Mouse (Mus musculus) heart, embryonic 11.5 days (tissue): Measurements from ENCODE around the gene Gabpb2. TPM values are rescaled to one million over a fixed set of nuclear protein-coding genes. Genes with fewer than 3 reads are reported as not detected.
A peak's percentile ranks its signal among the peaks of the same experiment; 100 is the strongest.

Source experiments
- ATAC-seq: fragments of 200-750 bp; cut with Nextera tagmentation; replicated peaks from 2 replicates; pipeline ENCODE4 v1.8.0; 2017; ENCODE audit warnings: moderate library complexity; ENCODE audit not compliant: insufficient number of reproducible peaks, low FRiP score, low TSS enrichment
- H3K27ac ChIP-seq: fragments of 300-500 bp; sonication (generic); 2 replicates; pipeline ENCODE4 v1.5.1; 2014; ENCODE audit warnings: mild to moderate bottlenecking, low read depth, low read length
- H3K27me3 ChIP-seq: fragments of 300-500 bp; sonication (generic); 2 replicates; pipeline ENCODE4 v1.6.1; 2014; ENCODE audit warnings: mild to moderate bottlenecking, low read length, mixed read lengths; ENCODE audit not compliant: control insufficient read depth, insufficient read depth
- H3K36me3 ChIP-seq: fragments of 300-500 bp; sonication (generic); 2 replicates; pipeline ENCODE4 v1.6.1; 2014; ENCODE audit warnings: mild to moderate bottlenecking, low read length, moderate library complexity, mixed read lengths; ENCODE audit not compliant: control insufficient read depth, insufficient read depth
- H3K4me1 ChIP-seq: fragments of 300-500 bp; sonication (generic); 2 replicates; pipeline ENCODE4 v1.6.1; 2014; ENCODE audit warnings: low read length; ENCODE audit not compliant: control insufficient read depth, insufficient read depth
- H3K4me2 ChIP-seq: fragments of 300-500 bp; sonication (generic); 2 replicates; pipeline ENCODE4 v1.6.1; 2014; ENCODE audit warnings: mild to moderate bottlenecking, moderate library complexity
- H3K4me3 ChIP-seq: fragments of 300-500 bp; sonication (generic); 2 replicates; pipeline ENCODE4 v1.5.1; 2014; ENCODE audit warnings: low read depth, low read length
- H3K9ac ChIP-seq: fragments of 300-500 bp; sonication (generic); 2 replicates; pipeline ENCODE4 v1.6.1; 2014; ENCODE audit warnings: mild to moderate bottlenecking, low read depth, low read length, moderate library complexity
- H3K9me3 ChIP-seq: fragments of 300-500 bp; sonication (generic); replicated peaks from 2 replicates; pipeline ENCODE4 v1.6.1; 2016; ENCODE audit warnings: low read length; ENCODE audit not compliant: control insufficient read depth
- WGBS: fragments of 180-500 bp; shearing (Covaris S2); extraction: QIAGEN DNeasy Blood & Tissue Kit; methylation state at CpG from one replicate; pipeline ENCODE4 v1.1.7; 2014; ENCODE audit not compliant: insufficient replicate concordance; 5-methylcytosine and 5-hydroxymethylcytosine counted together
- polyA plus RNA-seq: library from polyadenylated mRNA; unstranded; fragments of >200 nt; fragmentation: Nextera tagmentation; extraction: Ambion mirVana; gene quantifications from 2 replicates; pipeline ENCODE4 v1.2.1, GENCODE M21; 2014

Gabpb2 gene
- polyA plus RNA-seq, 1 experiment from 2014 or later, result 7.2 TPM

DNA sequence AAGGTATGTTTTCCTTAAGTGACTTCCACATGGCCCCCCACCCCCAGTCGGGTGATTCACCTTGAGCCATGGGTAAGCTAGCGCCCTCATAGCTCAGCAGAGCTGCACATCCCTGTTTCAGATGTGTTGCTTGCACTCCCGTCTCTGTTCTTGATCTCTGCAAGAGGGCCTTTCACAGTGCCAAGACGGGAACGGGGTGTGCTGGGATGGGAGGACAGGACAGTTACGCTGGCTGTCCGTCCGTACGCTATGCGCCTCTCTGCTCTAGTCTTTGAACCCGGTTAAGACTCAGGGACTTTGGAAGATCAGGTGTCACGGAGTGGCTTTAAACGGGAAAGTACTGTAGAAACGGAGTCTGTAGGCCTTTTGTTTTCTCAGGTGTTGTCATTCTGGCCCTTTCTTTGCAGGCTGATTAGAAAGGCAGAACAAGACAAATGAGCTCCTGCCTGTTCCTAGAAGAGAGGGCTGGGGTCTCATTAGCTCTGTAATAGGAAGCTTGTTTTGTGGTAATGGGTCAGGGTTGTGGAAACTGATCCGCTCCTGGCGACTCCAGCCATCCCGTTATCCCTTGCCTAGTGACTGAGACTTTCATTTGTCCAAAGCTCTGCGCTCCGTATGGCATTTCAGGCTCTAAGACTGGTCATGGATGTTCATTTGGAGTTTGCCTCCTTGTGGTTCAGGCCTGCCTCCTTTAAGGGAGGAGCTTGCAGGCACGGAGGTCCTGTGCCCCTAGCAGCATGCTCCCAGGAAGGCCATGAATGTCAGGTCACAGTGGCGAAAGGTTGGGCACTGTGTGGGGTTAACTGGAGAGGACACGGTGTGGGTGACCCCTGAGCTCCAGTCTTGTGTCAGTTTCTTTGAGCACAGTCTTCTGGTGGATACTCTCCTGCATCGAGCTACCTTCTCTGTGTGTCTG lies 17.9 kb upstream of the Gabpb2 start:
- WGBS, result 82% methylated on average over 23 of the region's 23 CpGs
- Histone ChIP-seq H3K36me3 (peaks cover 43% of the 10 kb centered on the region), H3K4me1 (peaks cover 22% of the 10 kb centered on the region), H3K9ac (no peak overlapping the region), H3K4me2 (no peak overlapping the region), H3K9me3 (no peaks in the 10 kb centered on the region), H3K27me3 (no peaks in the 10 kb centered on the region), H3K27ac (no peak overlapping the region), H3K4me3 (no peak overlapping the region)
- no peak for ATAC-seq

DNA sequence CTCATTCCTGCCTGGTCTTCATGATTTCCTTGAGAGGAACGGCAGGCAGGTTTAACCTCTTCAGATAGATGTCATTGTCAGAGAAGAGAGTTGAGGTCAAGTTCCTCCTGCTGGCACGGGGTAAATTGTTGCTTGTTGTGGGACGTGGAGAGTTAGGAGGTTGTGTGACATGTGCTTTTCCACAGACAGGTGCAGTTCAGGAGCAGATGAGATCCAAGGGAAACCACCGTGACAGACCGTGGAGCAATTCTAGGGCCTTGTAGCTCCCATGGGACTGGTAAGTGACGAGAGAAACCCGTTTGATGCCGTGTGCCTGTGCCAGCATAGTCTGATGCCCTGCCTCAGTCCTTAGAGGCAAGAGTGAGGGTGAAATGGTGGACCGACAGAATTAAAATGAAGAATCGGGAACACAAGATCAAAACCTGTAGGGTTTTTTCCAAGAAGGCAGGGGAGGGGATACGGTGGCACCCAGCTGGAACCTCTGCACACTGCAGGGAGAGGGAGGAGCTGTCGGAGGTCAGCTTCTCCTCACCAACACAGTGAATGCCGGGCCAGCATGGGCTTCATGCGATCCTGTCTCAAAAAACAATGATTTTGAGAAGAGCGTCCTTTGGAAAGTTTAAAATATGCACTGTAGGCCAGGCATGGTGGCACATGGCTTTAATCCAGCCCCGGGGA lies 15.7 kb upstream of the Gabpb2 start:
- H3K36me3 ChIP-seq, result peaks cover 43% of the 10 kb centered on the region
- WGBS, result 86% methylated on average over 16 of the region's 16 CpGs
- no peak overlapping the region for H3K4me2 ChIP-seq
- no peak for ATAC-seq
- H3K9ac ChIP-seq, result no peak overlapping the region
- H3K9me3 ChIP-seq, result no peaks in the 10 kb centered on the region
- H3K27me3 ChIP-seq, result no peaks in the 10 kb centered on the region
- no peak overlapping the region for H3K27ac ChIP-seq
- H3K4me3 ChIP-seq, result no peak overlapping the region
- H3K4me1 ChIP-seq, result peaks cover 30% of the 10 kb centered on the region

DNA sequence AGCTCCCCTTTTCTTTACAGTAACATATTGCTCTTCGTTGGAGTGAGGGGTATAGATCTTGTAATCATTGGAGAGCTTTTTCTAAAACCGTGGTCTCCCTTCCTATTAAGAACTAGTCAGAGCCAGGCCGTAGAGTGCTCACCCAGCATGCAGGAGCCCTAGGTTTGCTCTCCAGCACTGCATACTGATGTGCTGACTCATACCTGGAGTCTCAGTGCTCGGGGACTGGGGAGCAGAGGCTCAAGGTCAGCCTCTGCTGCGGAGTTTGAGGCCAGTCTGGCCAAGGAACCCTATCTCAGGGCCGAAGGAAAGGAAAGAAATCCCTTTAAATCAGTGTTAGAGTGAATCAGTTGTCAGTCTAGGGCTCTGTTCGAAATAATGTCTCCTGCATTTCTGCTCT lies 15.1 kb upstream of the Gabpb2 start:
- Histone ChIP-seq H3K27ac (no peak overlapping the region), H3K9ac (no peak overlapping the region), H3K27me3 (no peaks in the 10 kb centered on the region), H3K36me3 (peaks cover 39% of the 10 kb centered on the region), H3K4me2 (no peak overlapping the region), H3K4me3 (no peak overlapping the region), H3K9me3 (no peaks in the 10 kb centered on the region), H3K4me1 (peaks cover 30% of the 10 kb centered on the region)
- 59% methylated on average over 7 of the region's 7 CpGs for WGBS
- ATAC-seq, result no peak

DNA sequence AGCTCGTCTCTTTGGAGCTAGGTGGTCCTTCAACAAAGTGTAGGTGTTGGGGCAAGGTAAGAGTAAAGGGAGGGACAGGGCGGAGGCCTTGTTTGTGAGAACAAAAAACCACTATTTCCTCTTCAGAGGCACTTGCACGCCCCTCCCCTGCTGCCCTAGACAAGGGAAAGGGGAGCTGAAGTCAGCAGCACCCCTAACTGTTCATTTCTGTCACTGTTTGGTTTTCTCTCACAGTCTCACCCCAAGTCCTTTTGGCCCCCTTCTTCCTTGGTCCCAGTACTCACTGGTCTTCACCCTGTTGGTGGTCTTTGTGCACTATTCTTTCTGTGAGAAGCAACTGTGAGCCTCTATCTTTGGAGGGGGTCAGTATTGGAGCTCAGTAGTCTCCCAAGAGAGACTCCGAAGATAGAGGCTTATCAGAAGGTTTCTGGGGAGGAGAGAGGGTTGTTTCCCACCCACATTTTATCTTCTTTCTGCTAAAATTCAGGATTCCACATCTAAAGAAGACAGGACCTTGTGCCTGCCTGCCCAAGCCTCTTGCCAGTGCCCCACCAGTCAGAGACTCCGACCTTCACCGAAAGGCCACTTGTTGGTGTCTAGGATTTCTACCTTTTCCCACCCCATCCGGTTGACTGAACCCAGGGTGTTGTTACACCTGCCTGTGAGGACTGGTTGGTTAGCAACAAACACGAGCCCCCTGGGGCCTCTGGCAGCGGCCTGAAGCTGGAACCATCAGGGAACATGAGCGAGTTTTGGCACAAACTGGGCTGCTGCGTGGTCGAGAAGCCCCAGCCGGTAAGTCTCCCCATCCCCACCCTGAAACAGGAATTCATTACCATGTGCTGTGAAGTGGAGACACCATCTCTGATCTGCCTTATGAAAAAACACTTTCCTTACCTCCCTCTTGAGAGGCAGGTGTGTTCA lies 13.8 kb upstream of the Gabpb2 start, which contains the start of gene Mllt11:
TSS of gene Mllt11 (minus strand) at position 874 of the 924 bp plus-strand sequence.
- H3K9ac ChIP-seq, result peak within 1 kb of the TSS; percentile 95; the same call in 1 of the 2 replicates
- ATAC-seq, result no peak
- H3K27me3 ChIP-seq, result no peaks in the 10 kb centered on the region
- peak within 1 kb of the TSS; percentile 92; the same call in 1 of the 2 replicates for H3K4me3 ChIP-seq
- H3K9me3 ChIP-seq, result no peaks in the 10 kb centered on the region
- 72% methylated on average over 13 of the region's 13 CpGs for WGBS
- H3K4me2 ChIP-seq, result peak within 1 kb of the TSS; percentile 96
- H3K36me3 ChIP-seq, result peaks cover 36% of the 10 kb centered on the region
- H3K4me1 ChIP-seq, result peaks cover 35% of the 10 kb centered on the region
- peak within 1 kb of the TSS; percentile 87 for H3K27ac ChIP-seq

DNA sequence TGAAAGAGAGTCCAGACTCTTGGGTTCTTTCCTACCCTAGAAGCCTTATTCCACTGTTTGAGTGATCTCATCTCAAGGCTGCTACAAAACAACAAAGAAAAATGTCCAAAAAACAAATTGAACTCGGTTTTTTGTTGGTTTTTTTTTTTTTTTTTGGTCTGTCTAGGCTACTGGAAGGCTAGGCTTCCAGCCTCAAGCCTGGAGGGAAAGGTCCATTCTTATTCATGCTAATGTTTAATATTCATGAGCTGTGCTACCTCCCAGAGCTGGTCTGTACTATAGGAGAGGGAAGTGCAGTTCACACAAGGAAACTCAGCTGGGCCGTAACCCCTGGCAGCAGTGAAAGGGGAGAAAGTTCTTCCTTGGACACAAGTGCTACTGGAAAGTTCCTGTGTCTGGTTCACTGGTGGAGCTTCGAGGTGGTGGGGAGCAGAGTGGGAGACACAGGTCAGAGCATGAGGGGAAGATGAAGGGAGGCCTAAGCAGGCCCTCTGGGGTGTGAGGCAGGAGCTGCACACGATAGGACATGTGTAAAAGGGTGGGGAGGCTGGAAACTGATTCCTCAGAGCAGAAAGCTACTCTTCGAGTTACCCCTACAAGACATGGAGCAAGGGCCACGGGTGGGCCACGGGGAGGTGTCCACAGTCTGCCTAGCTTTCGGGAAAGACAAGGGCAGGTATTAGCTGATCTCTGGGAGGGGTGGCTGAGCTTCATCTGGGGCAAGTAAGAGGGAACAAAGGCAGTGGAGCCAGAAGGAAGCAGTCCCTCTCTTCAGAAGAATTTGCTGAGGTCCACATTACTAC lies 13.0 kb upstream of the Gabpb2 start:
- Histone ChIP-seq H3K9ac (peak overlapping the region; percentile 95), H3K27ac (peak overlapping the region; percentile 87), H3K4me2 (peak overlapping the region; percentile 96), H3K27me3 (no peaks in the 10 kb centered on the region), H3K36me3 (peaks cover 36% of the 10 kb centered on the region), H3K4me3 (peak overlapping the region; percentile 92), H3K4me1 (peaks cover 35% of the 10 kb centered on the region), H3K9me3 (no peaks in the 10 kb centered on the region)
- 56% methylated on average over 8 of the region's 8 CpGs for WGBS
- no peak for ATAC-seq

DNA sequence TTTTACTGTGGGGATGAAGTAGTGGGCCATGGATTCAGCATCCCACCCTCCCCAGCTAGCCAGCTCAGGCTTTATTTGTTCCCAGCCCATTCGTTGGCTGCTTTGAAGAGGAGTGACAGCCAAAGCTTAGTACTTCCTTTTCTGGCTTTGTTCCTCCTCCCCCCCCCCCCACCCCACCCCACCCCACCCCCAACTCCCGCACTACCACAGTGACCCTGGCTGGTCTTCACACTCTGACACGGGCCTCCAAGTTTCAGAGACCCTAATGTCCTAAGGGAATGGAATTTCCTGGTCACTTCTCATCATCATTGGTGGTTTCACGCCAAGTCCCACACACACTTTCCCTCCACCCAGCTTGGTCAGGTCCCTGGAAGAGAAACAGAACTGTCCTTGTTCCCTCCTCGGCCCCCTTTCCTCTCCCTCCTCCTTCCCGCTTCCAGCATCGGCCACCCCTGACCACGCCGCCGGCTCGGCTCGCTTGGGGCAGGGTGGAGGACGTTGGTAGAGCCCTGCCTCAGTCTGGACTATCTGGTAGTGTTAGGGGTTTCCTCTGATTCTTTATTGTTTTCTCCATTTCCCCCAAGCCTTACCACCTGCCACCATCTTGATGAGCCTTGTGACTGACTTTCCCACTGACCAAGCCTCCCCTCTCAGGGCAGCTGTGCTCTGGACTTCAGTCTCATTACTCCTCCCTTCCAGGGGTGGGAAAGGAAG lies 12.2 kb upstream of the Gabpb2 start:
- Histone ChIP-seq H3K27ac (peak overlapping the region; percentile 97), H3K9me3 (no peaks in the 10 kb centered on the region), H3K4me2 (peak overlapping the region; percentile 96), H3K4me3 (peak overlapping the region; percentile 92), H3K4me1 (peaks cover 35% of the 10 kb centered on the region), H3K36me3 (peaks cover 34% of the 10 kb centered on the region), H3K9ac (peak overlapping the region; percentile 95), H3K27me3 (no peaks in the 10 kb centered on the region)
- no peak for ATAC-seq
- 4% methylated on average over 13 of the region's 13 CpGs for WGBS

DNA sequence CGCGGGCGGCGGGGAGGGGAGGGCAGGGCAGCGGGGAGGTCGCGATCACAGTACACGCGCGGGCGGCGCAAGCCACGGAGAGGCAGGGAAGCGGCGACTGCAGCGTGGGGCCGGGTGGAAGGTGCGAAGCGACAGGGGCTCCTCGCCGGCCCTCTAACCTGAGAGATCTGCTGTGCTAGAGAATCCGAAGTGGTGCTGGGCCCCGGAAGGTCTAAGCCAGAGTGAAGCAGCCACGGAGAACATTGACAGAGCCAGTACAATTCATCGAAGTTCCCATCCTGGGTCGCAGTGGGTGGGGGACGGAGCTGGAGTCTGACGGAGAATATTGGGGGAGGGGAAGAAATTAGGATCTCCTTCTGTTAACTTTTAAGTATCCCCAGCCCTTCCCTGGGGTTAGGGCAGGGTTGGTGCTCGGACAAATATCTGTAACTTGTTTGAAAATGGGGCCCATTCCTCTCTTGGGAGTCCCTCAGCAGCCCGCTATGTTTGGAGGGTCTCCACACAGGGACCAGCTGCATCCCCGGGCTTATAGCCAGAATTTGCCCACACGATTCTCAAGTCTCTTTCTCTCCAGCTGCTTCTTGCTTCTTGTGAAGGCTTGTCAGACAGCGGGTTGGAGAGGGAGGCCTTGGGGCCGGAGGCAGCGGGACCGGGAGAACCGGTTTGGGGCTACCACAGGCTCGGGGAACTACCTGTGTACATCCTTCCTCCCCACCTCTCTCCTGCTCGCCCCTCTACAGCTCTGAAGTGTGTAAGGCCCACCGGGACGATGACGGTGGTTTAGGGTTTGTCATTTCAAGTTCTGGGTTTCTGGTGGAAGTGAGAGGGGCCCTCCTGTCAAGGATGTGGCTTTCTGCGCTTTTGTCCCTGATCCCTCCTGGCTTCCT lies 11.4 kb upstream of the Gabpb2 start:
- Histone ChIP-seq H3K9ac (peak overlapping the region; percentile 95), H3K4me3 (peak overlapping the region; percentile 92), H3K27me3 (no peaks in the 10 kb centered on the region), H3K27ac (peak overlapping the region; percentile 97), H3K4me1 (peaks cover 39% of the 10 kb centered on the region), H3K9me3 (no peaks in the 10 kb centered on the region), H3K36me3 (peaks cover 29% of the 10 kb centered on the region), H3K4me2 (peak overlapping the region; percentile 96)
- WGBS, result under 1% methylated on average over 43 of the region's 43 CpGs
- 0 out of 2 replicates have a peak, but pooled peaks have one; percentile 3 for ATAC-seq
